Mouse (Mus musculus) midbrain, embryonic 15.5 days (tissue): ENCODE data around the gene Map4k5. TPM values are rescaled to one million over a fixed set of nuclear protein-coding genes. Genes with fewer than 3 reads are reported as not detected.

Experiments
- ATAC-seq: fragments of 200-750 bp; cut with Nextera tagmentation; replicated peaks from 2 replicates; pipeline ENCODE4 v1.8.0; 2017; ENCODE audit warnings: moderate TSS enrichment
- H3K27ac ChIP-seq: fragments of 300-500 bp; sonication (generic); 2 replicates; pipeline ENCODE4 v1.5.1; 2015; ENCODE audit warnings: mild to moderate bottlenecking, inconsistent platforms
- H3K27me3 ChIP-seq: fragments of 300-500 bp; sonication (generic); replicated peaks from 2 replicates; pipeline ENCODE4 v1.6.1; 2015; ENCODE audit warnings: inconsistent platforms
- H3K36me3 ChIP-seq: fragments of 300-500 bp; sonication (generic); replicated peaks from 2 replicates; pipeline ENCODE4 v1.6.1; 2015; ENCODE audit warnings: inconsistent platforms
- H3K4me1 ChIP-seq: fragments of 300-500 bp; sonication (generic); 2 replicates; pipeline ENCODE4 v1.6.1; 2015; ENCODE audit warnings: inconsistent platforms
- H3K4me2 ChIP-seq: fragments of 300-500 bp; sonication (generic); 2 replicates; pipeline ENCODE4 v1.6.1; 2015; ENCODE audit warnings: inconsistent platforms, mild to moderate bottlenecking, moderate library complexity
- H3K4me3 ChIP-seq: fragments of 300-500 bp; sonication (generic); 2 replicates; pipeline ENCODE4 v1.5.1; 2015; ENCODE audit warnings: mild to moderate bottlenecking, inconsistent platforms
- H3K9ac ChIP-seq: fragments of 300-500 bp; sonication (generic); 2 replicates; pipeline ENCODE4 v1.6.1; 2015; ENCODE audit warnings: mild to moderate bottlenecking, inconsistent platforms
- H3K9me3 ChIP-seq: fragments of 300-500 bp; sonication (generic); 2 replicates; pipeline ENCODE4 v1.6.1; 2016; ENCODE audit warnings: inconsistent platforms
- WGBS: fragments of 180-500 bp; shearing (Covaris S2); methylation state at CpG from one replicate; pipeline ENCODE4 v1.1.7; 2015; ENCODE audit warnings: mixed read lengths; 5-methylcytosine and 5-hydroxymethylcytosine counted together
- polyA plus RNA-seq: library from polyadenylated mRNA; unstranded; fragments of >200 nt; fragmentation: Nextera tagmentation; extraction: Ambion mirVana; gene quantifications from 2 replicates; pipeline ENCODE4 v1.2.1, GENCODE M21; 2015

Gene Map4k5
- polyA plus RNA-seq, 1 experiment from 2014 or later: 31.6 TPM

DNA sequence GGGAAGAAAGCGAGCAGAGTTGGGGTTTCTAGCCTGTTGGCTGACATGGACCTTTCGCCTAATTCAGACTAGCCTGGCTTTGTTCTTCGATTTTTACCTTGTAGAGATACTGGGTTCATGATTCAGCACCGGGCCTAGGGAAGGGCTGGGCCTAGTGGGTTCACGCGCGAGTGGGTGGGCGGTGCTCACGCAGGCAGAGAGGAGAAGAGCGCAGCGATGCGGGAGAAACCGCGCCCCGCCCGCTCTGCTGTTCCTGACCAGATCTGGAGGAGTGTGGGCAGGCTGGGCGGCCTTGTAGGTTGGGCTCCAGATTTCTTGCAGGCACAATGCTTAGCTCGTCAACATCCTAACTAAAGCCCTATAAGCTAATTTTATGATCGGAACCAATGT is 15.5 kb upstream of the Map4k5 start:
- H3K4me1 ChIP-seq: peaks cover 24% of the 10 kb centered on the region
- ATAC-seq: peak; percentile 91
- H3K9ac ChIP-seq: peak overlapping the region; percentile 89
- no peaks in the 10 kb centered on the region for H3K27me3 ChIP-seq
- no peaks in the 10 kb centered on the region for H3K9me3 ChIP-seq
- H3K4me2 ChIP-seq: peak overlapping the region; percentile 63
- H3K4me3 ChIP-seq: peak overlapping the region; percentile 69
- no peaks in the 10 kb centered on the region for H3K36me3 ChIP-seq
- H3K27ac ChIP-seq: peak overlapping the region; percentile 97
- WGBS: 12% methylated on average over 19 of the region's 19 CpGs

DNA sequence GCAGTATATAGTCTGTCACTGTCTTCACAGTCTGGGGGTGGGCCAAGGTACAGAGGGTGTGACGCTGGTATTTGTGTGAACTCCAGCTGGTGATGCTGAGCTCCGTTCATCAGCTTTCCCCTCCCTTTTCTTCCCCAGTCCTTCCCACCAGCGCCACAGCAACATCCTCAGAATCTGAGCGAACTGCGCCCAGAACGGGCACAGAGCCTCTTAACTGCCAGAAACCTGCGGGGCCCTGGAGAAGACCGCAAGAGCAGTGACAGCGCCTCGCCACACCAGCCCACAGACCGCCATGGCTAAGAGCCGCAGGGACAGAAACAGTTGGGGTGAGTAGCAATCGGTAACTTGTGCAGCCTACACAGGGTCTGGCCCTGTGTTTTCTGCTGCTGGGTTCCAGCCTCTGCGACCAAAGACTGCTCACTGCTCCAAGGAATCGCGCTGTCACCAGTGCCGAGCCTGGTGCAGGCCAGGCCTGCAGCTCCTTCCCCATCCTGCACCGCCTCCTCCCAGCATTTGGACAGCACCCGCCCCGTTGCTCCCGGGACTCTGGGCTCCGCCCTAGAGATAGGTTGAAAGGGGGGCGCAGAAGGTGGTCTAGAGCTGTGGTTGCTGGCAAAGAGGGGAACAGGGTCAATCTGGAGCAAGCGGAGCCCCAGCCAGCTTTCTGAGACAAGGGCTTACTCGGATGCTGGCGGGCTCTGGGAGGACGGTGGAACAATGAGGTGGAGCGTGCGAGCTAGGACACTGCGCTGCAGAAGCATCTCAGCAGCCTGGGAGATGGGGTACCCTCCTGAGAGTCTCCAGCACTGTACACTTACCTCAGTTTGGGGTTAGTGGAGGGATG is 14.9 kb upstream of the Map4k5 start:
- Histone ChIP-seq H3K36me3 (no peaks in the 10 kb centered on the region), H3K9me3 (no peaks in the 10 kb centered on the region), H3K4me3 (peak overlapping the region; percentile 69), H3K4me1 (peaks cover 24% of the 10 kb centered on the region), H3K9ac (peak overlapping the region; percentile 89), H3K27ac (peak overlapping the region; percentile 97), H3K27me3 (no peaks in the 10 kb centered on the region), H3K4me2 (peak overlapping the region; percentile 63)
- WGBS: 1% methylated on average over 30 of the region's 30 CpGs
- peak; percentile 91 for ATAC-seq

DNA sequence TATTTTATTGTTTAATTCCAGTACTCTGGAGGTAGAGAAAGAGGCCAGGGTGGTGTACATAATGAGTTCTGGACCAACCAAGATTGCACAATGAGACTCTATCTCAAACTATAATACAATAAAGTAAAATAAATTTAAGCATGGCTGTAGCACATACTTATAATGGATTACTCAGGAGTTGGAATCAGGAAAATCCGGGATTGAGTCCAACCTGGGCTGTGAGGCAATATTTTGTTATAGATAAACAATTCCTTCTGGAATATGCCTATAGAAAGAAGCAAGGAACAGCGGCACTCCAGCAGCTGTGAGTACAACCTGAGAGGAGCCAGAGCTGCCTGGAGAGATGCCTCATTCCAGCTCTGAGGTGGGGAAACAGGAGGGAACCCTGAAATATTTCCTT is 12.0 kb upstream of the Map4k5 start:
- Histone ChIP-seq H3K9me3 (no peaks in the 10 kb centered on the region), H3K27ac (no peak overlapping the region), H3K9ac (no peak overlapping the region), H3K27me3 (no peaks in the 10 kb centered on the region), H3K4me1 (peaks cover 20% of the 10 kb centered on the region), H3K4me3 (no peak overlapping the region), H3K36me3 (no peaks in the 10 kb centered on the region), H3K4me2 (no peak overlapping the region)
- no peak for ATAC-seq
- whole genome bisulfite sequencing: 77% methylated on average over 2 of the region's 2 CpGs

GRCm38 (mm10) chr12:69898119-69898518 is 5.1 kb upstream of the Map4k5 start:
- Histone ChIP-seq H3K4me1 (peaks cover 5% of the 10 kb centered on the region; the same call in 1 of the 2 replicates), H3K36me3 (no peaks in the 10 kb centered on the region), H3K27ac (no peak overlapping the region), H3K4me3 (no peak overlapping the region), H3K9me3 (no peaks in the 10 kb centered on the region), H3K4me2 (no peak overlapping the region), H3K27me3 (no peaks in the 10 kb centered on the region), H3K9ac (no peak overlapping the region)
- 92% methylated on average over 4 of the region's 4 CpGs for WGBS
- ATAC-seq: no peak

GRCm38 (mm10) chr12:69895046-69895445 is 2.0 kb upstream of the Map4k5 start:
- Histone ChIP-seq H3K9me3 (no peaks in the 10 kb centered on the region), H3K4me2 (no peak overlapping the region), H3K4me3 (no peak overlapping the region), H3K4me1 (peaks cover 22% of the 10 kb centered on the region), H3K27ac (0 out of 2 replicates have a peak overlapping the region, but pooled peaks have one; percentile 25), H3K9ac (no peak overlapping the region), H3K36me3 (no peaks in the 10 kb centered on the region), H3K27me3 (no peaks in the 10 kb centered on the region)
- WGBS: 61% methylated on average over 2 of the region's 2 CpGs
- no peak for ATAC-seq

DNA sequence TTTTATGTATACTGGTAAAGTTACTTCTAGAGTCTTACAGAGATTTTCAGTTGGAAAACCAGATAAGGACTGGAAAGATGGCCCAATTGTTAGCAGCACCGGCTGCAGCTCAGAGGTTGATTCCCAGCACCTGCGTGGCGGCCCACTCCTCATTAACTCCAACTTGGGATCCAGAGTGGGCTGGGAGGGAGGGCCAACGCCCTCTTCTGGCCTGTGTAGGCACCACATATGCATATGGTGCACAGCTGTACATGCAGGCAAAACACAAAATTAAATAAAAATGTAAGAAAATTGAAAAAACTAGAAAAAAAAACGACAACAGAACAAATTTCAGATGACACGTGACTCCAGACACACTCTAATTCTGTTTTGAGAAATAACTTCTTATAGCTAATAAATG is 927 bp upstream of the Map4k5 start:
- H3K4me2 ChIP-seq: peak overlapping the region; percentile 69
- no peaks in the 10 kb centered on the region for H3K36me3 ChIP-seq
- no peaks in the 10 kb centered on the region for H3K27me3 ChIP-seq
- no peak overlapping the region for H3K9ac ChIP-seq
- no peak overlapping the region for H3K4me3 ChIP-seq
- no peak overlapping the region for H3K27ac ChIP-seq
- peaks cover 29% of the 10 kb centered on the region for H3K4me1 ChIP-seq
- no peaks in the 10 kb centered on the region for H3K9me3 ChIP-seq
- ATAC-seq: no peak
- 73% methylated on average over 6 of the region's 6 CpGs for WGBS

DNA sequence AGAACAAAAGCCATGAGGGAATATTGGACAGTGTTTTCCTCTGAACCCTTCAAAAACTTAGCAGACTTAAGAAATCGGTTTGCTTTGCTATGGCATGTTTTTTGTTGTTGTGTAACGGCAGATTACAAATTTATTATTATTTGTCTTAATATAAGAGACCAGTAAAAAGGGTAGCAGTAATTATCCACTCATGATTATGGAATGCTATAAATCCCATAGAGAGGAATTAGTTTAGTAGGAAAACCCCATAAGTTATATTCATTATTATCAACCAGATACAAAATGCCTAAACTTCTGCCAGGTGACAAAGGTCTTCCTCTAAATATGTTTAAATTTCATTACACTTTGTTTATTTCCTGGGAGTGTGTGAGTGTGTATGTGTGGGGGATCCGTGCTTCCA is 1.3 kb downstream of the Map4k5 start:
- H3K9ac ChIP-seq: peak overlapping the region; percentile 96
- H3K27me3 ChIP-seq: no peaks in the 10 kb centered on the region
- no peak for ATAC-seq
- peaks cover 36% of the 10 kb centered on the region for H3K4me1 ChIP-seq
- peak overlapping the region; percentile 98 for H3K27ac ChIP-seq
- 47% methylated on average over 3 of the region's 3 CpGs for WGBS
- H3K4me3 ChIP-seq: peak overlapping the region; percentile 96
- H3K36me3 ChIP-seq: no peaks in the 10 kb centered on the region
- no peaks in the 10 kb centered on the region for H3K9me3 ChIP-seq
- H3K4me2 ChIP-seq: peak overlapping the region; percentile 69

- H3K4me3 ChIP-seq: peak overlapping the region; percentile 96; the same call in 1 of the 2 replicates
- H3K27ac ChIP-seq: peak overlapping the region; percentile 38; the same call in 1 of the 2 replicates
- peaks cover 37% of the 10 kb centered on the region for H3K4me1 ChIP-seq
- H3K27me3 ChIP-seq: no peaks in the 10 kb centered on the region
- no peak overlapping the region; the same call in 1 of the 2 replicates for H3K9ac ChIP-seq
- no peak for ATAC-seq
- 26% methylated on average over 5 of the region's 5 CpGs for WGBS
- H3K36me3 ChIP-seq: no peaks in the 10 kb centered on the region
- H3K9me3 ChIP-seq: no peaks in the 10 kb centered on the region
- peak overlapping the region; percentile 69 for H3K4me2 ChIP-seq
These were observed 2.5 kb downstream of the Map4k5 start for GRCm38 (mm10) chr12:69890476-69890875.

DNA sequence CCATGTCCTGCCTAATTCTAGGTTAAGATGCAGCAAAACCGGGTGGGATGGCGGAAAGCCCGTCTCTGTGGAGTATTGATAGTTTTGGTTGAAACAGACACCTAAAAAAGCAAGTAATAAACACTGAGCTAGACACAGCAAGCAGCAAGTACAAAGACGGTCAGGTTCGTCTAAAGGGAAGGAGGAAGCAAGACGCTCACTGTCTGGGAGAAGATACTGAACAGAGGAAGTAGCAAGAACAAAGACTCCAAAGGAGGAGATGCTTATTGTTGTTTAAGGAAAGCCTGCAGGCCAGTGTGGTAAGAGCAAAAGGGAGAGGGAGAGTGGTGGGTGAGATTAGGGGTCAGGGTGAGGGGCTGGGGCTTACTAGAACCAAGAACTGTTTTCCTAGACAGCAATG is 2.9 kb downstream of the Map4k5 start:
- Histone ChIP-seq H3K4me3 (0 out of 2 replicates have a peak overlapping the region, but pooled peaks have one; percentile 96), H3K4me1 (peaks cover 37% of the 10 kb centered on the region), H3K4me2 (peak overlapping the region; percentile 69), H3K27ac (peak overlapping the region; percentile 38; the same call in 1 of the 2 replicates), H3K36me3 (no peaks in the 10 kb centered on the region), H3K27me3 (no peaks in the 10 kb centered on the region), H3K9me3 (no peaks in the 10 kb centered on the region), H3K9ac (no peak overlapping the region)
- whole genome bisulfite sequencing: 32% methylated on average over 6 of the region's 6 CpGs
- no peak for ATAC-seq

DNA sequence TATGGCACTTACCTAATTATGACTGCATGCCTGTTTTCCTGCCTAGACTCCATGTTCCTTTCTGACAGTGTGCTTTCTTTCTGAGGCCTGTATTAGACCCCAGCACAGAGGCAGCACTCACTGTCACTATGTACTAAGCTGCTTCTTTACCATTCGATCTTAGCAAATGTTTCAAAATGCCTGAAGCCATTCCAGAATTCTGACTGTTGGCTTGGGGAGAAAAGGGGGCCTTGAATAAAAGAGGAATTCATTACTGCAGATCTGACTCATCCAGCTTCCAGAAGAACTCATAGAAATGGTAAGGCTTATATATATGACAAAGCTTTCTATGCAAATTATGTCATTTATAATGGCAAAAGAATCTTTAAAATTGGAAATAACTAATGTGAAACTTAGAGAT is 4.7 kb downstream of the Map4k5 start:
- H3K36me3 ChIP-seq: no peaks in the 10 kb centered on the region
- no peak overlapping the region for H3K9ac ChIP-seq
- ATAC-seq: no peak
- H3K9me3 ChIP-seq: no peaks in the 10 kb centered on the region
- no peaks in the 10 kb centered on the region for H3K27me3 ChIP-seq
- whole genome bisulfite sequencing: 74% methylated on average over 1 of the region's 1 CpGs
- H3K4me1 ChIP-seq: peaks cover 34% of the 10 kb centered on the region
- no peak overlapping the region for H3K4me3 ChIP-seq
- no peak overlapping the region for H3K27ac ChIP-seq
- no peak overlapping the region for H3K4me2 ChIP-seq

DNA sequence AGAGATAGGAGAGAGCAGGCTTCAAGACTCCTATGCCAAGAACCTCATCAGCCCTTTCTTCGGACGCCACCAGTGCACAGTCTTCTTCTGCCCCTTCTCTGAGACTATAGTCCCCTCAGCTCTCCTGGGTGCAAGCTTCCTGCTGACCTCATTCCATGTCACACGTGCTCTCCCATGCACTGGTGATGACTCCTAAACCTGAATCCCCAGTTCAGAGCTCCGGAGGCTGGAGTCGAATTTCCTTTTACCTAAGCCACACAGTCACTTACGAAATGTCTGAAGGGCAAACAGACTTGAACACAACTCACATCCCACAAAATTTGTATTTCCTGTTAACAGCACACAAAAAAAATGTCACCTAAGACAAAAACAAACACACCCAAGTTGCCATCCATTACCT is 5.2 kb downstream of the Map4k5 start:
- Histone ChIP-seq H3K9me3 (no peaks in the 10 kb centered on the region), H3K9ac (no peak overlapping the region), H3K36me3 (no peaks in the 10 kb centered on the region), H3K4me3 (no peak overlapping the region), H3K27me3 (no peaks in the 10 kb centered on the region), H3K27ac (no peak overlapping the region), H3K4me2 (no peak overlapping the region), H3K4me1 (peaks cover 31% of the 10 kb centered on the region)
- WGBS: 96% methylated on average over 6 of the region's 6 CpGs
- no peak for ATAC-seq

DNA sequence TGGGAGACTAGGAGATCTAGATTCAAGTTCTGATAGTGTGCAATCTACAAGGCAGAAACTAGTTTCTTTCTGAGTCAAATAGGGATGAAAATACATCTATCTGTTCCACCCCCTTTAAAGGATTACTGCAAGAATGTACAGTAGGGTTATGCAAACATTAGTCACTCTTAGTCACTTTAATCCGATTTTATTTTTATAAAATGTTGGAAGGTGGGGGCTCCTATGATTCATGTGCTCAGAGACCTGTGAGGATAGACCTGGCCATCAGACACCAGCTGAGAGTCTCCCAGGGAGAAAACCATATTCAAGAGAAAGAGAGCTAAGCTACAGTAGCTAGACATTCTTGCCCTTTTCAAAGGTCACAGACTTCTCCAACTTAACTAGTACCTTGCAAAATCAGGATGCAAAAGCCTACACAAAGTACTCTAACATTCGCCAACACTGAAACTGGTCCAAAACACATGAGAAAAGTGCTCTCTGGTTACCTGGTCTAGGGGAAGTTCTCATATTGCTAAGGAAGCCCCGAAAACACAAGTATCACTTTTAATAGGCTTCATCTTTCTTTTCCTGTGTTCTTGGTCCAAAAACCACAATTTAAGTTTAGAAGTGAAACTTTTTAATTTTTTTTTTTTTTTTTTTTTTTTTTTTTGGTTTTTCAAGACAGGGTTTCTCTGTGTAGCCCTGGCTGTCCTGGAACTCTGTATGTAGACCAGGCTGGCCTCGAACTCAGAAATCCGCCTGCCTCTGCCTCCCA is 7.7 kb downstream of the Map4k5 start:
- Histone ChIP-seq H3K4me2 (no peak overlapping the region), H3K27me3 (no peaks in the 10 kb centered on the region), H3K9ac (no peak overlapping the region), H3K36me3 (no peaks in the 10 kb centered on the region), H3K27ac (no peak overlapping the region), H3K4me3 (no peak overlapping the region), H3K9me3 (no peaks in the 10 kb centered on the region), H3K4me1 (peaks cover 18% of the 10 kb centered on the region)
- WGBS: 96% methylated on average over 5 of the region's 5 CpGs
- ATAC-seq: no peak
